Mouse (Mus musculus): ENCODE results near the gene Tekt4. TPM values are rescaled to one million over a fixed set of nuclear protein-coding genes. Genes with fewer than 3 reads are reported as not detected.

The Tekt4 gene
- total RNA-seq, 2 experiments from 2014 or later: not detected

Other genes with a start within 250 kb of the Tekt4 start
- 17.1 and 19.0 TPM in 2 replicates for gene Gnptg, start 214.5 kb upstream of the Tekt4 start, total RNA-seq (2015)
- gene Gnptg, start 214.5 kb upstream of the Tekt4 start, total RNA-seq (2017): 12.3 and 13.0 TPM in 2 replicates
- 7.3 and 9.2 TPM in 2 replicates for gene Tsr3, start 214.4 kb upstream of the Tekt4 start, total RNA-seq (2015)
- gene Tsr3, start 214.4 kb upstream of the Tekt4 start, total RNA-seq (2017): 15.0 and 22.8 TPM in 2 replicates
- gene Baiap3, start 198.3 kb upstream of the Tekt4 start, total RNA-seq (2015): 3.3 and 3.7 TPM in 2 replicates
- gene Baiap3, start 198.3 kb upstream of the Tekt4 start, total RNA-seq (2017): 1.8 and 4.0 TPM in 2 replicates
- gene Ube2i, start 180.0 kb upstream of the Tekt4 start, total RNA-seq (2015): 270 and 309 TPM in 2 replicates
- 214 and 226 TPM in 2 replicates for gene Ube2i, start 180.0 kb upstream of the Tekt4 start, total RNA-seq (2017)
- gene Prss34, start 156.2 kb upstream of the Tekt4 start, total RNA-seq (2015): 432 and 451 TPM in 2 replicates
- 249 and 277 TPM in 2 replicates for gene Prss34, start 156.2 kb upstream of the Tekt4 start, total RNA-seq (2017)
- 0.18 and 1.8 TPM in 2 replicates for gene Prss28, start 146.0 kb upstream of the Tekt4 start, total RNA-seq (2015)
- gene Prss28, start 146.0 kb upstream of the Tekt4 start, total RNA-seq (2017): 1.3 and 2.0 TPM in 2 replicates
- gene Prss29, start 136.0 kb upstream of the Tekt4 start, total RNA-seq (2015): not detected in 2 replicates
- gene Prss29, start 136.0 kb upstream of the Tekt4 start, total RNA-seq (2017): not detected in 2 replicates
- not detected in 2 replicates for gene Tpsab1, start 109.1 kb upstream of the Tekt4 start, total RNA-seq (2015)
- not detected in 2 replicates for gene Tpsab1, start 109.1 kb upstream of the Tekt4 start, total RNA-seq (2017)
- not detected in 2 replicates for gene Tpsb2, start 88.3 kb upstream of the Tekt4 start, total RNA-seq (2015)
- not detected in 2 replicates for gene Tpsb2, start 88.3 kb upstream of the Tekt4 start, total RNA-seq (2017)
- gene Tpsg1, start 85.3 kb upstream of the Tekt4 start, total RNA-seq (2015): not detected in 2 replicates
- not detected in 2 replicates for gene Tpsg1, start 85.3 kb upstream of the Tekt4 start, total RNA-seq (2017)
- 0.05 TPM in 1 of 2 replicates, not detected in the other for gene Cacna1h, start 20.8 kb upstream of the Tekt4 start, total RNA-seq (2015)
- not detected in 2 replicates for gene Cacna1h, start 20.8 kb upstream of the Tekt4 start, total RNA-seq (2017)
- not detected in 2 replicates for gene Sstr5, start 42.7 kb downstream of the Tekt4 start, total RNA-seq (2015)
- not detected in 2 replicates for gene Sstr5, start 42.7 kb downstream of the Tekt4 start, total RNA-seq (2017)
- not detected in 2 replicates for gene Sox8, start 116.1 kb downstream of the Tekt4 start, total RNA-seq (2015)
- gene Sox8, start 116.1 kb downstream of the Tekt4 start, total RNA-seq (2017): not detected in 2 replicates
- gene Lmf1, start 124.5 kb downstream of the Tekt4 start, total RNA-seq (2015): 37.8 and 38.4 TPM in 2 replicates
- gene Lmf1, start 124.5 kb downstream of the Tekt4 start, total RNA-seq (2017): 16.7 and 17.0 TPM in 2 replicates

Measured in megakaryocyte, adult 5-6 weeks (primary cell).